Mouse (Mus musculus) lung, postnatal 0 days (tissue): Measurements from ENCODE around the gene Vps13c.

Experiments used
- CTCF ChIP-seq: IDR thresholded peaks from 2 replicates; pipeline ENCODE4 v1.5.1; 2016; ENCODE audit warnings: antibody characterized with exemption, mild to moderate bottlenecking
- EP300 ChIP-seq: IDR thresholded peaks from 2 replicates; pipeline ENCODE4 v1.6.1; 2016; ENCODE audit warnings: antibody characterized with exemption, mild to moderate bottlenecking, control low read depth

DNA sequence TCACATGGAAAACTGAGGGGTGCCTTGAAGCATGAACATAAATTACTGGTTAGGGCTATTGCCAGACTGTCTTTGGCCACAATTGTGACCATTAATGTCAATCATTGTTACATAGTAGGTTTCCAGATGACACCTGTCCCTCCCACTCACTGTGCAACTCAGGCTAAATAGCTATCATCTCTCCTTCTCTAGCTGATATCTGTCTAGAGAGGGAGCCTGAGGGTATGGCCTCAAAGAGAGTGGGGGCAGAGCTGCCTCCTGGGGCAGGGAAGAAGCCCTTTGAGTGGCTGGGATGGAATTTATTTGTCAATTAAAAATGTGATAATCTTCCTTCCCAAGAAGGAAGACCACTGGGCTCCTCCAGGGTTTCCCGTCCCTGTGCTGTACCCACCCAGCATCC, 46.0 kb upstream of the Vps13c start:
- TF ChIP-seq CTCF (no peak), EP300 (no peak)
